Mouse (Mus musculus): Measurements from ENCODE around the gene Gm10447.
"Not testable (repeated sequence)": the region's sequence is repeated elsewhere in the genome, so short reads cannot be mapped to it uniquely, and the experiment has no call there.

The Gm10447 gene

GRCm38 (mm10) chr11:53443861-53444260, 13.0 kb downstream of the Gm10447 start:
- no peak for DNase-seq (ENCODE audit: low spot score in 2 of 2)

DNA sequence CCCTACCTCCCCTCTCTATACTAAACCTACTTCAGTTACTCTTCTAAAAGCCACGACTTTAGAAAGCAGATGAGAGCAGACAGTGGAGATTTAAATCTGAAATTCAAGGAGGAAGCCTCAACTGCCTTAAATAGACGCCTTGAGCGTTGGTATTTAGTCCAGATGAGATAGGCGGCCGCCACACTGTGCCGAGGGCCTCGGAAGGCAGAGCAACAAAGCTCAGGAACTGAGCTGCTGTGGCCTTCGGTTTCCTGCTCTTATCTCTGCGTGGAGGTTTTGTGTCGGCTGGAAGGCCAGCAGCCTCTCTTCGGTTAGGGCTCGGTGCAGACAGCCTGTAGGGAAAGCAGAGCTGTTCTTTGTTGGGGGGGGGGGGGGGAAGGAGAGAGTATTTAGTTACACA, 15.0 kb downstream of the Gm10447 start:
- no peak for DNase-seq (ENCODE audit: low spot score in 2 of 2)

GRCm38 (mm10) chr11:53436338-53436737, 20.6 kb downstream of the Gm10447 start:
- DNase-seq (ENCODE audit: low spot score in 2 of 2) = no peak

GRCm38 (mm10) chr11:53435504-53435903, 21.4 kb downstream of the Gm10447 start:
- DNase-seq (ENCODE audit: low spot score in 2 of 2) = no peak

DNA sequence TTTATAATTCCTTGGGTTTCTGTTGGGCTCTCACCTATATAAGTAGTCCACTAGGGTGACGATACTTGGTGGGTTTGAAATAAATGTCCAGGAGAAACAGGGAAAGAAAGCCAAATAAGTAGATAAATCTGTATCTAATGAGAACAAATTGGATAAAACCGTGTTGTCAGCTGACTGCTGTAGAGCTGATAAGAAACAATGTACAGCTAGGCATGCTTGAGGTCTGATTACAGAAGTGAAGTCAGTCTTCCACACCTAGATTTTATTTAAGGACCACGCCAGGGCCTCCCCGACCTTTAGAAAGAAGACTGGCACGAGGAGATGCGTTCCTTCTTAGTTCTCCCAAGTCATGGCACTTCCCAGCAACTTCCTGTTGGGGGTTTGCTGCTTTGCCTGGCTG, 23.9 kb downstream of the Gm10447 start:
- no peak for DNase-seq (ENCODE audit: low spot score in 2 of 2)

DNA sequence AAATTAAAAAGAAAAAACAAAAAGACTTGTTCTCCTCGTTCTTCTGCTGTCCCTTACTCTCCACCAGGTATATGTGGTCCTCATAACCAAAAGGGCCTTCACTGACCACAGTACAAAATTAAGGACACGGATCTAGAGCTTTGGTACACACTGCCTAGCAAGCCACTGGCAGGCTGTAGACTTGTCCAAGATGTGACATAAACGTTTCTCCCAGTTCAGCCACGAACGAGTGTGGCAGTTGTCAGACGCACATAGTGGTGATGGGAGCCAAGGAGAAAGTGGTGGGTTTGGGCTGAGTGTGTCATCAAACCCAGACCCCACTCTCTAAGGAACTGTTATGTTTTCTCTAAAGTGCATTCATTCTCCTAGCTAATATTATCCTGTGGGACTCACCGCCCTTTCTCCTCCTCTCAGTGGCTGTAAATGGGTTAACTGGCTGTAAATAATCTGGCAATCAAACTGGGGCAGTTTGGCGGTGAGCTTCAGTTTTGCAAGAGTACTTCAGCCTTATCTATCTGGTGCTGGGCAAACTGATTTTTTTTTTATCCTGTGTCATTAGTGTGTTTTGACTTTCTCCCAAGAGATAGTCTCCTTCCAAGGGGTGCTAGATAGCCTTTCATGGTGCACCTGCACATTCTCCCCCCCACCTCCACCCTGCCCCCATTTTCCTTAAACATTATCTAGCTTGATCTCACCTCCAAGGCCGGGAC, 25.4 kb downstream of the Gm10447 start:
- no peak for DNase-seq (ENCODE audit: low spot score in 2 of 2)

DNA sequence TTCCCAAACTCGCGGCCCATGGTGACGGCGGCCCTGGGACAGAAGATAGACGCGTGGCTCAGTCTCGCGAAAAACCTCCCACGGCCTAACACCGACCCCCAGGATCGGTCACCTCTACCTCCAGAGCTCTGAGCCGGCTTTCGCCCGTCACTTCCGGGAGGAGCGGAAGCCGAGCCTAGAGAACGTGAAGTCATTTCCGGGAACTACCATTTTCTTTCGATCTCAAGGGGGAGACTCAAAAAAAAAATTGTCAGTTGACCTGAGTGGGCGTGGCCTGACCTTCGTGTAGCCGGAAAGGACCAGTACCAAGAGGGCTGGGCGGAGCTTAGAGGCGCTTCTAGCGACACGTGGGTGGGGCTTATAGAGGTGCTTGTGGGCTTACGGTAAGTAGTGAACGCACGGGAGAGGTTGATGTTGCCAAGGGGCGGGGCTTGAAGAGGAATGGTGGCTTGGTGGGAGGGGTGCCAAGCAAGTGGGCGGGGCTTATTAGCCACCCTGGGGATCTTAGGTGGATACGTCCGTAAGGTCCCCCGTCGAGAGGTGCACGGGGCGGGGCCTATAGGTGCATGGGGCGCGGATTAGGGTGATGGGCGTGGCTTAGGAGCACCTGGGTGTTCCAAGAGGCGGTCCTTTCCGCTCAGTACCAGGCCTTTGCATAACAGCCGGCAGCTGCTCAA, 26.1 kb downstream of the Gm10447 start, which contains the start of the genes Uqcrq and Gdf9:
Uqcrq (minus strand) TSS at position 162 of the 677 bp plus-strand sequence.
Gdf9 (plus strand) TSS at position 354 of the 677 bp plus-strand sequence.
- DNase-seq (ENCODE audit: low spot score in 2 of 2) = peak; percentile 98 to 100

DNA sequence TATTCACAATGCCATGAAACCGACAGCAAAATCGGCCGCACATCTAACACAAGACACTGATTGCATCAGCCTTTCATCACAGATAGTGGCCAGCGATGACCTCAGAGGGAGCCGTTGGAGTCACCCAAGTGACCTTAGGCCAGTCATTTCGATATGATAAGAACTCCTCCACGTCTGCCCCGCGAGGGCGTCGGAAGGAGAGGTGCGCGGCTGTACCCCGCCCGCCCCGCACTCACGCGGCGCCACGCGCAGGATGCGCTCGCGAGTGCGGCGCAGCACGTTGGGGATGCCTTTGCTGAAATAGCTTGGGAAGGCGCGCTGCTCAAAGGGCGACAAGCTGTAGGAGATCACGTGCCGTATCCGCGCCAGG, 26.6 kb downstream of the Gm10447 start:
- DNase-seq (ENCODE audit: low spot score in 2 of 2) = no peak

GRCm38 (mm10) chr11:53429182-53429581, 27.7 kb downstream of the Gm10447 start:
- DNase-seq (ENCODE audit: low spot score in 2 of 2) = no peak

DNA sequence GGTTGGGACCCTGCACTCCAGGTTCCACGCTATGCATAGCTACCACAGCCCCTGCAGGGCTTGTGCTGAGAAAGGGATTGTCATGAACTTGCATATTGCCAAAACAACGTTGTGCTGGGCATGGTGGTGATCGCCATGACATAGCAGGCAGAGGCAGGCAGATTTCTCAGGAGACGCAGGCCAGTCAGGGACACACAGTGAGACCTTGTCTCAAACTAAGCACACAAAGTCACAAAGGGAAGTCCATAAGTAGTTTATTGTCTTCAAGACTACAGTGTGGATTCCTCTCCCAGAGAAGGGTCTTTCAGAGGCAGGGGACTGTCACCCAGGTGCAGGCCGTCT, 28.2 kb downstream of the Gm10447 start:
- DNase-seq (ENCODE audit: low spot score in 2 of 2) = no peak

- DNase-seq (ENCODE audit: low spot score in 2 of 2) = no peak
Observed at GRCm38 (mm10) chr11:53427993-53428715, 28.8 kb downstream of the Gm10447 start.

DNA sequence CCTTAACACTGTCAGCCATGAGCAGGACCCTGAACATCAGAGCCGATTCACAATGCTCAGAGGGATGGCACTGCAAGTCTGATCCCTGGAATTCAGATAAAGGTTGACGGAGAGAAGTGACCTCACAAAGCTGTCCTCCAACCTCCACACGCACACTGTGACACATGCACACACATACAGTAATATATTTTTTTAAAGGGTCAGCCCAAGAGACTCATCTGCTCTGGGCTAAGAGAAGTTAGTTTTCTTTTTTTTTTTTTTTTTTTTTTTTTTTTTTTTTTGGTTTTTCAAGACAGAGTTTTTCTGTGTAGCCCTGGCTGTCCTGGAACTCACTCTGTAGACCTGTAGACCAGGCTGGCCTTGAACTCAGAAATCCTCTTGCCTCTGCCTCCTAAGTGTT, 30.0 kb downstream of the Gm10447 start:
- not testable (repeated sequence) for DNase-seq (ENCODE audit: low spot score in 2 of 2)

- DNase-seq (ENCODE audit: low spot score in 2 of 2) = no peak
Observed at GRCm38 (mm10) chr11:53425711-53426255, 31.1 kb downstream of the Gm10447 start.

DNA sequence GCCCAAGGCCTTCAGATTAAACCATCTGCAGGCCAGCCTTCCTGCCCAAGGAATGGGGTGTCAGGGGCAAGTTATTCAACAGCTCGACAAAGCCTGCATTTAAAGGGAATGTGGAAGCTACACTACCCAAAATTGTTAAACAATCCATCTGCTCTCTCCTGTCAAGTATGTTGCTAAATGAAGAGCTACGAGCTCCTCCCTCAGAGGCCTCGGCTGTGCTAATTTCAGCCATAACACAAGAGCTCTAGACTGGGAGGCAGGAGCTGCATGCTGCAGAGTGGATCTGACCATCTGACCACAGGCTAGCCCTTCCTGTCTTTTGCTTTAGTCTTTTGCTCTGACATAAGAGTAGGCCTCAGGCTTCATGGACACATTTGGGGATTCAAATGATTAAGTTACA, 31.7 kb downstream of the Gm10447 start:
- peak in 1 of 2 experiments; percentile 44 for DNase-seq (ENCODE audit: low spot score in 2 of 2)

DNA sequence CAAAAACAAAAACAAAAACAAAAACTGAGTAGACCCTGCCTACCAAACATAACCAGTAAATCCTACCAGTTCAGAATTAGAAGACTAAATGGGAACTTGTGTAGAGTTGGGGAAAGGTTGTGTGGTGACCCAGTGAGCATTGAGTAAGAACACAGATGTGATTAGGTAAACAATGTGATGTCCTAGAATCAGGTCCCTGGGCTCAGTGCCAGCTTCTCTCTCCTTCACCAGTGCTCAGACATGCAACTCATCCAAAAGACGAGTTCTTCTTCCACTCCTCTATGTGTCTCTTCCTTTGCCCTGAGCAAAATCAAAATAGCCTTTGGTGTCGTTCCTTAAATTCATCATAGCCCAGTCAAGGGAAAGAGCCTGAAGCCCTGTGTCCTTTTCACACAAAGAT, 32.1 kb downstream of the Gm10447 start:
- no peak for DNase-seq (ENCODE audit: low spot score in 2 of 2)

DNA sequence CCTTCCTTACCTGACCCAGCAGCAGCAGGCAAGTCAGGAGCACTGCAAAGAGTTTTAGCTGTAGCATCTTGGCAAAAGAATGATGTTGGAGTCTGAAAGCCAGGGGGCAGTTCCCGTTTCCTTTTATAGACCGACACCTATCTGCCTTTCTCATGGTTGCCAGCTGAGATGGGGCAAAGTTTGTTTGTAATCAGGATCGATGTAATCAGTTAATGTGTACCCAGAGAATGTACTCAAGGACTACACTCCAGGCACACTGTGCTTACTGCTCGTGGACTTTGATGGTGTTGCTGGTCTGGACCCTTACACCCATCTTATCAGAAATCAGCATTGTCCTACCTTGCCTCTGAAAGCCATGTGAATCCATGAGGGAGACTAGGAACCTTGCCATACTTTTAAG, 33.9 kb downstream of the Gm10447 start, which contains the start of gene Leap2:
Leap2 (minus strand) TSS at position 135 of the 400 bp plus-strand sequence.
- no peak for DNase-seq (ENCODE audit: low spot score in 2 of 2)

DNA sequence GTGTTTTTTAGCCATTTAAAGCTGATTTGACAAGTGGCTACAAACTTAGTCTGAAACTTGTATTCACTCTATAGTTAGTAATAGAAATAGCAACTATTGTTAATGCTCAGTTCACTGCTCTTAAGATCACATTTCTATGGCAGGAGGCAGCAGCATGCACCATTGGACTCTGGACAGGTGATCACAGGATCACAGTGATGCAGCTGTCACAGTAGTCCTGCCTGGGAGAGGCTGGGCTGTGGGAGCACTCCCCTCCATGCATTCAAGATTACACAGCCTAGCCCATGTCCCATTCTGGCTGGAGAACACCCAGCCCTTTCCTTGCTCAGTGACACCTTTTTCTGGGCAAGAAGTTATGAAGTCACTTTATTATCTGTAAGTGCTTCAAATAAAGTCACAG, 38.9 kb downstream of the Gm10447 start:
- DNase-seq (ENCODE audit: low spot score in 2 of 2) = no peak

GRCm38 (mm10) chr11:53413871-53414270, 43.0 kb downstream of the Gm10447 start:
- DNase-seq (ENCODE audit: low spot score in 2 of 2) = no peak

DNA sequence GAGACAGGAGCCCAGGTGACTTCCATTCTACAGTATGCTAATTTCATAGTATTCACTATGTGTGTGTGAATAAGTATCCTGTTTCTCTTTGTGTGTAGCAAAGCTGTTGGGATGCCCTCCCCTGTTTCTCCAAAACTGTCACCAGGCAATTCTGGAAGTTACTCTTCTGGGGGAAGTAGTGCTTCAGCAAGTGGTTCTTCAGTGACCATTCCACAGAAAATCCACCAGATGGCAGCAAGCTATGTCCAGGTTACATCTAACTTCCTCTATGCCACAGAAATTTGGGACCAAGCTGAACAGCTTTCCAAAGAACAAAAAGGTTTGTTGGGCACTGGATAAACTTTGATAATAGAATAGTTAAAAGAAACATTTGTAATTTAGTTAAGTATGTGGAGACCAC, 45.2 kb downstream of the Gm10447 start:
- DNase-seq (ENCODE audit: low spot score in 2 of 2) = peak in 1 of 2 experiments; percentile 34
